Mouse (Mus musculus): ENCODE measurements around the gene Vmn2r30. TPM values are rescaled to one million over a fixed set of nuclear protein-coding genes. Genes with fewer than 3 reads are reported as not detected.
"Not testable (repeated sequence)": the region's sequence is repeated elsewhere in the genome, so short reads cannot be mapped to it uniquely, and the experiment has no call there.

Vmn2r30 gene
- not detected in 2 replicates for polyA plus RNA-seq (2015; fragmentation: Nextera tagmentation; extraction: Ambion mirVana)

DNA sequence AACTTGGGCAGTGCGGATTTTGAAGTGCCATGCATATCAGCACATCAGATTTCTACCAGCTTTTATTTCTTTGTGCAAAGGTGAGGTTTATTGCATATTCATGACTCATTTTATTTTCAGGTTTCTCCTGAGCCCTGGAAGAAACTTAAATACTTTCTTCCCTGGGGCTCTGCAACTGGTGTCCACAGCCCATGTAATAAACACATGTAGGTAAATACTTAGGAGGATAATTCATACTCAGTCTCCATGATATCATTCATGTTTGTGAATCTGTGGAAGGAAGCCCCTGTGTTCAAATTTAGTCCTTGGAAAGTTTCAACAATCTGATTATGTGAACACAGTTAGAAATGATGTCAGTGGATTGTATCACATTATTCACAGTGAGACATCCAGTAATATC lies at the start of gene Vmn2r30:
Vmn2r30 (minus strand) TSS at position 101 of the 400 bp plus-strand sequence.
- ATAC-seq; H3K27ac ChIP-seq (ENCODE audit: low read length); H3K9ac ChIP-seq (replicated peaks; ENCODE audit: low read depth); DNase-seq (ENCODE audit: low spot score); H3K4me2 ChIP-seq (replicated peaks; ENCODE audit: low read depth, low read length); H3K36me3 ChIP-seq (ENCODE audit: insufficient read depth, low read length); H3K27me3 ChIP-seq (replicated peaks; ENCODE audit: insufficient read depth, low read length); H3K4me3 ChIP-seq (ENCODE audit: low read depth, low read length); H3K4me1 ChIP-seq (ENCODE audit: insufficient read depth, low read depth, low read length); H3K9me3 ChIP-seq (ENCODE audit: low read length): not testable (repeated sequence)
- no CpG with 5 or more reads among the region's 1 CpGs for WGBS

- H3K4me2 ChIP-seq (replicated peaks; ENCODE audit: low read depth, low read length); H3K4me1 ChIP-seq (ENCODE audit: insufficient read depth, low read depth, low read length); H3K9me3 ChIP-seq (ENCODE audit: low read length); H3K9ac ChIP-seq (replicated peaks; ENCODE audit: low read depth); H3K36me3 ChIP-seq (ENCODE audit: insufficient read depth, low read length); ATAC-seq; H3K27me3 ChIP-seq (replicated peaks; ENCODE audit: insufficient read depth, low read length); H3K4me3 ChIP-seq (ENCODE audit: low read depth, low read length); H3K27ac ChIP-seq (ENCODE audit: low read length); DNase-seq (ENCODE audit: low spot score): not testable (repeated sequence)
- WGBS, result 54% methylated on average over 12 of the region's 12 CpGs
Observed at GRCm38 (mm10) chr7:7374431-7374830, 37.0 kb upstream of the Vmn2r30 start, which contains the start of gene Gm45783. TSS of gene Gm45783 (minus strand) at chr7:7374573.

DNA sequence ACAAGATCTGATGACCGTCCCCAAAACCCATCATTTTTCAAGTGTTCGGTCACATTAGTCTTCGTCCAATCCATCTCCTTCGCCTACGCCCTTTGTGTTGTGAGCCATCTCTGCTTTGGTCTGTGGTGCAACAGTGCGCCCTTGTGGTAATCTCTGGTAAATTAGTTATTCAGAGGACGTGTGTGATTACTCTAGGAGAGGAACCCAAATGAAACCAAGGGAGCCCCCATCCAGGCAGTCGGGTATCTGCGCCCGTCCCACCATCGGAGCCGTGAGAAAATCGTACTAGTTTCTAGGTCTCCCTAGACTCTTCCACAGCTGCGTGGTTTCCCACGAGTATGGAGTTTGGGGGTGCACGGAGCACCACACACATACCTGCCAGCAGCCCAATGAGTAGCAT lies 41.8 kb downstream of the Vmn2r30 start:
- ATAC-seq (no peak), DNase-seq (ENCODE audit: low spot score) (peak; percentile 24)
- H3K4me2 ChIP-seq (replicated peaks; ENCODE audit: low read depth, low read length), result no peak overlapping the region
- H3K36me3 ChIP-seq (ENCODE audit: insufficient read depth, low read length), result peaks cover 15% of the 10 kb centered on the region; the same call in 1 of the 2 replicates
- H3K4me3 ChIP-seq (ENCODE audit: low read depth, low read length), result no peak overlapping the region
- peak; percentile 70 for TF ChIP-seq CTCF (IDR thresholded peaks at IDR 0.05)
- no peak for TF ChIP-seq EP300 (IDR thresholded peaks at IDR 0.05)
- H3K27ac ChIP-seq (ENCODE audit: low read length), result no peak overlapping the region
- no peaks in the 10 kb centered on the region for H3K9me3 ChIP-seq (ENCODE audit: low read length)
- 75% methylated on average over 16 of the region's 16 CpGs for WGBS
- no peaks in the 10 kb centered on the region for H3K4me1 ChIP-seq (ENCODE audit: insufficient read depth, low read depth, low read length)
- no peak overlapping the region for H3K9ac ChIP-seq (replicated peaks; ENCODE audit: low read depth)
- no peaks in the 10 kb centered on the region for H3K27me3 ChIP-seq (replicated peaks; ENCODE audit: insufficient read depth, low read length)

GRCm38 (mm10) chr7:7281383-7281782 lies 56.0 kb downstream of the Vmn2r30 start:
- H3K9me3 ChIP-seq (ENCODE audit: low read length), result no peaks in the 10 kb centered on the region
- no peaks in the 10 kb centered on the region for H3K4me1 ChIP-seq (ENCODE audit: insufficient read depth, low read depth, low read length)
- no peak overlapping the region for H3K27ac ChIP-seq (ENCODE audit: low read length)
- peaks cover 10% of the 10 kb centered on the region; the same call in 1 of the 2 replicates for H3K36me3 ChIP-seq (ENCODE audit: insufficient read depth, low read length)
- ATAC-seq (no peak), DNase-seq (ENCODE audit: low spot score) (peak; percentile 15)
- H3K4me2 ChIP-seq (replicated peaks; ENCODE audit: low read depth, low read length), result no peak overlapping the region
- H3K4me3 ChIP-seq (ENCODE audit: low read depth, low read length), result no peak overlapping the region
- no peaks in the 10 kb centered on the region for H3K27me3 ChIP-seq (replicated peaks; ENCODE audit: insufficient read depth, low read length)
- no peak overlapping the region for H3K9ac ChIP-seq (replicated peaks; ENCODE audit: low read depth)
- TF ChIP-seq CTCF (IDR thresholded peaks at IDR 0.05) (no peak), EP300 (IDR thresholded peaks at IDR 0.05) (no peak)
- WGBS, result 75% methylated on average over 1 of the region's 1 CpGs

DNA sequence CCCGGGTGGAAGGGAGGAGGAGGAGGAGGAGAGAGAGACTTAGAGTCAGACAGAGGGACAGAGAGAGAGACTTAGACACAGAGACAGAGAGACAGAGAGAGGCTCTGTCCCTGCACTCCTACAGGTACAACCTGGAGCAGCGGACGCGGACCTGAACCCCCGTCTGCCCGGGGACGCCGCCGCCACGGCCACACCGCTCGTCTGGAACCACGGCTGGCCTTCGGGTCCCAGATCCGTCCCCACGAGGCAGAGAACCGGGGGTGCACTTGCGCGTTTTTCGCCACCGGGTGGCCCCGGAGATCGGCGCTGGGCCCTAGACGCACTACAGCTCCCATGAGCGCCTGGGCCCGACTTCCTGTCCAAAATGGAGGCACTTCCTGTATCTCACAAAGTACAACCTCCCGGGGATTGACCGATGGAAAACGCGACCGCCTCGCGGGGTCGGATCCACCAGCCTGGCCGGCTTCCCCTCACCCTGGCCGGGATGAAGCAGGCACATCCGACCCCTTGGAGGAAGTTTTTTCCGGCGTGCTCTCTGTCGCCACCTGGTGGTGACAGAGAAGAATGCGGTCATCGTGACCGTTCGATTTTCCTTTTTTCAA lies 59.3 kb downstream of the Vmn2r30 start, which contains the start of gene Gm45844:
Gm45844 (minus strand) TSS at position 324 of the 602 bp plus-strand sequence.
- not testable (repeated sequence) for H3K4me1 ChIP-seq (ENCODE audit: insufficient read depth, low read depth, low read length); H3K36me3 ChIP-seq (ENCODE audit: insufficient read depth, low read length); H3K27me3 ChIP-seq (replicated peaks; ENCODE audit: insufficient read depth, low read length); H3K9me3 ChIP-seq (ENCODE audit: low read length); H3K9ac ChIP-seq (replicated peaks; ENCODE audit: low read depth)
- Histone ChIP-seq H3K27ac (ENCODE audit: low read length) (0 out of 2 replicates have a peak within 1 kb of the TSS, but pooled peaks have one; percentile 26), H3K4me3 (ENCODE audit: low read depth, low read length) (peak within 1 kb of the TSS; percentile 37), H3K4me2 (replicated peaks; ENCODE audit: low read depth, low read length) (peak within 1 kb of the TSS; percentile 48)
- WGBS, result 34% methylated on average over 45 of the region's 45 CpGs
- DNase-seq (ENCODE audit: low spot score) (peak; percentile 54), ATAC-seq (peak; percentile 99)
- TF ChIP-seq CTCF (IDR thresholded peaks at IDR 0.05), result peak; percentile 91

DNA sequence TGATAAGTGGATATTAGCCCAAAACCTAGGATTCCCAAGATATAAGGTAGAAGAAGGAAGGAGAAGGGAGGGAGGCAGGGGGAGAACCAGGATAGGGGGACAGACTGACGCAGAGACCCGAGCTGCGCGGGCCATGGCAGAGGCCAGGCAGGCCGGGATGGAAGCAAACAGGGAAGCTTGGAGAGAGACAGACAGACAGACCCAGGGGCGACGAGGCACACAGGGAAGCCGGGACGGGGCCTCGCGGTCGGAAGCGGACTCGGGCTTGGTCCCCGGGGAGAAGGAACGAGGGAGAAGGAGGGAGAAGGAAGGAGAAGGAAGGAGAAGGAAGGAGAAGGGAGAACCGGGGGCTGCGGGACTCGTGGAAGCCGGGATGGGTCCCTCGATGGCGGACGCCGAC lies 59.9 kb downstream of the Vmn2r30 start:
- H3K27ac ChIP-seq (ENCODE audit: low read length); H3K9me3 ChIP-seq (ENCODE audit: low read length); H3K36me3 ChIP-seq (ENCODE audit: insufficient read depth, low read length); H3K4me1 ChIP-seq (ENCODE audit: insufficient read depth, low read depth, low read length); H3K9ac ChIP-seq (replicated peaks; ENCODE audit: low read depth); H3K27me3 ChIP-seq (replicated peaks; ENCODE audit: insufficient read depth, low read length): not testable (repeated sequence)
- Histone ChIP-seq H3K4me2 (replicated peaks; ENCODE audit: low read depth, low read length) (peak overlapping the region; percentile 48), H3K4me3 (ENCODE audit: low read depth, low read length) (peak overlapping the region; percentile 37)
- DNase-seq (ENCODE audit: low spot score), result peak; percentile 10
- ATAC-seq, result peak; percentile 40; the same call in 1 of the 2 replicates
- WGBS, result 57% methylated on average over 24 of the region's 24 CpGs

Small RNAs within 50 kb of the gene (microRNA-seq; reads per million reads assigned to microRNA genes)
- 0.98 reads per million for gene Mir5620

Other genes with a start within 250 kb of the Vmn2r30 start
- gene Zfp954, start 216.1 kb downstream of the Vmn2r30 start, polyA plus RNA-seq (2015; fragmentation: Nextera tagmentation; extraction: Ambion mirVana), result 10.4 and 11.9 TPM in 2 replicates
- gene Zfp773, start 200.9 kb downstream of the Vmn2r30 start, polyA plus RNA-seq (2015; fragmentation: Nextera tagmentation; extraction: Ambion mirVana), result 0.54 and 0.89 TPM in 2 replicates
- gene Zfp418, start 166.3 kb downstream of the Vmn2r30 start, polyA plus RNA-seq (2015; fragmentation: Nextera tagmentation; extraction: Ambion mirVana), result 1.3 and 1.4 TPM in 2 replicates
- gene Zfp772, start 127.6 kb downstream of the Vmn2r30 start, polyA plus RNA-seq (2015; fragmentation: Nextera tagmentation; extraction: Ambion mirVana), result 3.6 and 4.0 TPM in 2 replicates
- 0.32 and 0.44 TPM in 2 replicates for gene Vmn2r29, start 90.3 kb downstream of the Vmn2r30 start, polyA plus RNA-seq (2015; fragmentation: Nextera tagmentation; extraction: Ambion mirVana)
- 1.7 and 1.8 TPM in 2 replicates for gene Gm45844, start 59.3 kb downstream of the Vmn2r30 start, polyA plus RNA-seq (2015; fragmentation: Nextera tagmentation; extraction: Ambion mirVana)
- 48.5 and 50.6 TPM in 2 replicates for gene Clcn4, start 36.8 kb downstream of the Vmn2r30 start, polyA plus RNA-seq (2015; fragmentation: Nextera tagmentation; extraction: Ambion mirVana)
- not detected in 2 replicates for gene Gm45783, start 37.0 kb upstream of the Vmn2r30 start, polyA plus RNA-seq (2015; fragmentation: Nextera tagmentation; extraction: Ambion mirVana)
- gene Vmn2r31, start 62.1 kb upstream of the Vmn2r30 start, polyA plus RNA-seq (2015; fragmentation: Nextera tagmentation; extraction: Ambion mirVana), result not detected in 2 replicates
- not detected in 2 replicates for gene Vmn2r32, start 142.4 kb upstream of the Vmn2r30 start, polyA plus RNA-seq (2015; fragmentation: Nextera tagmentation; extraction: Ambion mirVana)
- gene Vmn2r33, start 229.2 kb upstream of the Vmn2r30 start, polyA plus RNA-seq (2015; fragmentation: Nextera tagmentation; extraction: Ambion mirVana), result not detected in 2 replicates

All from lung, postnatal 0 days (tissue).